Mouse (Mus musculus) ES-Bruce4 (cell line): Measurements from ENCODE around the gene C2cd4b.

Experiments
- CTCF ChIP-seq: IDR thresholded peaks from one replicate; pipeline ENCODE4 v1.8.1; 2011; ENCODE audit warnings: low read depth, low read length
- EP300 ChIP-seq: IDR thresholded peaks from 2 replicates; pipeline ENCODE4 v1.6.1; 2011; ENCODE audit warnings: low read depth, low read length; ENCODE audit not compliant: insufficient read depth
- POLR2A ChIP-seq: IDR thresholded peaks from one replicate; pipeline ENCODE4 v1.8.1; 2011; ENCODE audit warnings: low read length; ENCODE audit not compliant: insufficient read depth

GRCm38 (mm10) chr9:67774201-67774600 is 15.0 kb downstream of the C2cd4b start:
- TF ChIP-seq CTCF, result no peak
- TF ChIP-seq POLR2A, result no peak
- TF ChIP-seq EP300, result no peak
